Mouse (Mus musculus) embryonic facial prominence, embryonic 13.5 days (tissue): ENCODE measurements around the gene Tff2. TPM values are rescaled to one million over a fixed set of nuclear protein-coding genes. Genes with fewer than 3 reads are reported as not detected.

Source experiments
- ATAC-seq: fragments of 200-750 bp; cut with Nextera tagmentation; 2 replicates; pipeline ENCODE4 v1.8.0; 2017; ENCODE audit warnings: low read depth; ENCODE audit not compliant: insufficient number of reproducible peaks, insufficient read depth, low FRiP score, low TSS enrichment
- H3K27ac ChIP-seq: fragments of 300-500 bp; sonication (generic); 2 replicates; pipeline ENCODE4 v1.5.1; 2015; ENCODE audit warnings: moderate library complexity, mild to moderate bottlenecking, inconsistent platforms
- H3K27me3 ChIP-seq: fragments of 300-500 bp; sonication (generic); 2 replicates; pipeline ENCODE4 v1.6.1; 2015; ENCODE audit warnings: mild to moderate bottlenecking, inconsistent platforms
- H3K36me3 ChIP-seq: fragments of 300-500 bp; sonication (generic); 2 replicates; pipeline ENCODE4 v1.6.1; 2015; ENCODE audit warnings: mild to moderate bottlenecking, inconsistent platforms
- H3K4me1 ChIP-seq: fragments of 300-500 bp; sonication (generic); 2 replicates; pipeline ENCODE4 v1.6.1; 2015; ENCODE audit warnings: inconsistent platforms
- H3K4me2 ChIP-seq: fragments of 300-500 bp; sonication (generic); 2 replicates; pipeline ENCODE4 v1.6.1; 2015; ENCODE audit warnings: moderate library complexity, mild to moderate bottlenecking, inconsistent platforms
- H3K4me3 ChIP-seq: fragments of 300-500 bp; sonication (generic); 2 replicates; pipeline ENCODE4 v1.5.1; 2015; ENCODE audit warnings: mild to moderate bottlenecking, inconsistent platforms
- H3K9ac ChIP-seq: fragments of 300-500 bp; sonication (generic); 2 replicates; pipeline ENCODE4 v1.6.1; 2015; ENCODE audit warnings: mild to moderate bottlenecking, inconsistent platforms
- H3K9me3 ChIP-seq: fragments of 300-500 bp; sonication (generic); 2 replicates; pipeline ENCODE4 v1.6.1; 2016; ENCODE audit warnings: inconsistent platforms
- WGBS: fragments of 180-500 bp; shearing (Covaris S2); methylation state at CpG from one replicate; pipeline ENCODE4 v1.1.7; 2015; ENCODE audit warnings: mixed read lengths; 5-methylcytosine and 5-hydroxymethylcytosine counted together
- polyA plus RNA-seq: library from polyadenylated mRNA; unstranded; fragments of >200 nt; fragmentation: Nextera tagmentation; extraction: Ambion mirVana; gene quantifications from 2 replicates; pipeline ENCODE4 v1.2.1, GENCODE M21; 2015

The Tff2 gene
- polyA plus RNA-seq: not detected in 2 replicates

- H3K27ac ChIP-seq: no peak within 1 kb of the TSS
- no peak within 1 kb of the TSS for H3K9ac ChIP-seq
- no peaks in the 10 kb centered on the region for H3K36me3 ChIP-seq
- no peak within 1 kb of the TSS for H3K4me3 ChIP-seq
- H3K4me1 ChIP-seq: 0 out of 2 replicates have a peak, but pooled peaks cover 3% of the 10 kb centered on the region
- H3K9me3 ChIP-seq: no peaks in the 10 kb centered on the region; the same call in 1 of the 2 replicates
- WGBS: 66% methylated on average over 15 of the region's 15 CpGs
- H3K4me2 ChIP-seq: no peak within 1 kb of the TSS
- ATAC-seq: no peak
- H3K27me3 ChIP-seq: no peaks in the 10 kb centered on the region
Observed at GRCm38 (mm10) chr17:31144040-31145037, at the start of gene Tff2. Gene Tff2 (minus strand): TSS chr17:31144282.

- Histone ChIP-seq H3K4me3 (no peak overlapping the region), H3K36me3 (no peaks in the 10 kb centered on the region), H3K9ac (no peak overlapping the region), H3K27me3 (no peaks in the 10 kb centered on the region), H3K9me3 (no peaks in the 10 kb centered on the region), H3K27ac (no peak overlapping the region), H3K4me2 (no peak overlapping the region), H3K4me1 (peaks cover 4% of the 10 kb centered on the region; the same call in 1 of the 2 replicates)
- no peak for ATAC-seq
- 87% methylated on average over 9 of the region's 9 CpGs for WGBS
Observed at GRCm38 (mm10) chr17:31193360-31193759, 49.3 kb upstream of the Tff2 start.

GRCm38 (mm10) chr17:31192663-31193062, 48.6 kb upstream of the Tff2 start:
- no peaks in the 10 kb centered on the region for H3K36me3 ChIP-seq
- H3K9ac ChIP-seq: no peak overlapping the region
- no peak overlapping the region for H3K27ac ChIP-seq
- WGBS: 32% methylated on average over 2 of the region's 2 CpGs
- H3K4me2 ChIP-seq: no peak overlapping the region
- no peaks in the 10 kb centered on the region for H3K9me3 ChIP-seq
- no peak for ATAC-seq
- H3K27me3 ChIP-seq: no peaks in the 10 kb centered on the region
- peaks cover 4% of the 10 kb centered on the region; the same call in 1 of the 2 replicates for H3K4me1 ChIP-seq
- no peak overlapping the region for H3K4me3 ChIP-seq

GRCm38 (mm10) chr17:31191825-31192224, 47.7 kb upstream of the Tff2 start:
- no peak for ATAC-seq
- Histone ChIP-seq H3K4me3 (no peak overlapping the region), H3K4me1 (peaks cover 4% of the 10 kb centered on the region; the same call in 1 of the 2 replicates), H3K27me3 (no peaks in the 10 kb centered on the region), H3K9me3 (no peaks in the 10 kb centered on the region), H3K9ac (no peak overlapping the region), H3K4me2 (no peak overlapping the region), H3K36me3 (no peaks in the 10 kb centered on the region), H3K27ac (no peak overlapping the region)
- WGBS: 79% methylated on average over 8 of the region's 8 CpGs

GRCm38 (mm10) chr17:31187370-31187769, 43.3 kb upstream of the Tff2 start:
- Histone ChIP-seq H3K36me3 (no peaks in the 10 kb centered on the region), H3K9ac (no peak overlapping the region), H3K27ac (no peak overlapping the region), H3K9me3 (no peaks in the 10 kb centered on the region), H3K4me2 (no peak overlapping the region), H3K4me3 (no peak overlapping the region), H3K27me3 (no peaks in the 10 kb centered on the region), H3K4me1 (no peaks in the 10 kb centered on the region)
- ATAC-seq: no peak
- 23% methylated on average over 4 of the region's 4 CpGs for WGBS

GRCm38 (mm10) chr17:31184269-31184990, 40.3 kb upstream of the Tff2 start:
- no peak overlapping the region for H3K27ac ChIP-seq
- no peak overlapping the region for H3K9ac ChIP-seq
- no peaks in the 10 kb centered on the region for H3K4me1 ChIP-seq
- no peaks in the 10 kb centered on the region for H3K27me3 ChIP-seq
- WGBS: 74% methylated on average over 12 of the region's 12 CpGs
- H3K9me3 ChIP-seq: no peaks in the 10 kb centered on the region
- no peak overlapping the region for H3K4me3 ChIP-seq
- ATAC-seq: no peak
- H3K4me2 ChIP-seq: no peak overlapping the region
- H3K36me3 ChIP-seq: no peaks in the 10 kb centered on the region

- WGBS: 61% methylated on average over 12 of the region's 12 CpGs
- no peak overlapping the region for H3K4me2 ChIP-seq
- H3K4me3 ChIP-seq: no peak overlapping the region
- H3K27ac ChIP-seq: no peak overlapping the region
- H3K27me3 ChIP-seq: no peaks in the 10 kb centered on the region
- no peak overlapping the region for H3K9ac ChIP-seq
- H3K9me3 ChIP-seq: no peaks in the 10 kb centered on the region
- ATAC-seq: no peak
- no peaks in the 10 kb centered on the region for H3K36me3 ChIP-seq
- H3K4me1 ChIP-seq: no peaks in the 10 kb centered on the region
Observed at GRCm38 (mm10) chr17:31183180-31183974, 39.3 kb upstream of the Tff2 start.

GRCm38 (mm10) chr17:31181490-31181889, 37.4 kb upstream of the Tff2 start:
- no peak overlapping the region for H3K4me2 ChIP-seq
- ATAC-seq: no peak
- no peak overlapping the region for H3K9ac ChIP-seq
- no peak overlapping the region for H3K27ac ChIP-seq
- H3K27me3 ChIP-seq: no peaks in the 10 kb centered on the region
- 91% methylated on average over 4 of the region's 4 CpGs for WGBS
- no peak overlapping the region for H3K4me3 ChIP-seq
- H3K4me1 ChIP-seq: no peaks in the 10 kb centered on the region
- no peaks in the 10 kb centered on the region for H3K9me3 ChIP-seq
- no peaks in the 10 kb centered on the region for H3K36me3 ChIP-seq

- Histone ChIP-seq H3K9me3 (no peaks in the 10 kb centered on the region), H3K9ac (no peak overlapping the region), H3K4me2 (no peak overlapping the region), H3K4me3 (no peak overlapping the region), H3K27ac (no peak overlapping the region), H3K27me3 (no peaks in the 10 kb centered on the region), H3K4me1 (no peaks in the 10 kb centered on the region), H3K36me3 (no peaks in the 10 kb centered on the region)
- ATAC-seq: no peak
- 89% methylated on average over 4 of the region's 4 CpGs for WGBS
Observed at GRCm38 (mm10) chr17:31176321-31176720, 32.2 kb upstream of the Tff2 start.

- ATAC-seq: no peak
- 80% methylated on average over 5 of the region's 5 CpGs for WGBS
- Histone ChIP-seq H3K27ac (no peak overlapping the region), H3K4me1 (no peaks in the 10 kb centered on the region), H3K9me3 (no peaks in the 10 kb centered on the region), H3K4me3 (no peak overlapping the region), H3K4me2 (no peak overlapping the region), H3K36me3 (no peaks in the 10 kb centered on the region), H3K27me3 (no peaks in the 10 kb centered on the region), H3K9ac (no peak overlapping the region)
Observed at GRCm38 (mm10) chr17:31169796-31170195, 25.7 kb upstream of the Tff2 start.

GRCm38 (mm10) chr17:31165127-31165526, 21.0 kb upstream of the Tff2 start, which contains the start of gene Tff1:
Gene Tff1 (minus strand): TSS chr17:31165277.
- Histone ChIP-seq H3K27me3 (no peaks in the 10 kb centered on the region), H3K36me3 (no peaks in the 10 kb centered on the region), H3K4me2 (no peak within 1 kb of the TSS), H3K4me1 (no peaks in the 10 kb centered on the region), H3K9ac (no peak within 1 kb of the TSS), H3K4me3 (no peak within 1 kb of the TSS), H3K9me3 (no peaks in the 10 kb centered on the region), H3K27ac (no peak within 1 kb of the TSS)
- ATAC-seq: no peak
- WGBS: 82% methylated on average over 6 of the region's 6 CpGs
